Mouse (Mus musculus) neural tube, embryonic 15.5 days (tissue): ENCODE data around the gene Vdr. TPM values are rescaled to one million over a fixed set of nuclear protein-coding genes. Genes with fewer than 3 reads are reported as not detected.
"Not testable (repeated sequence)": the region's sequence is repeated elsewhere in the genome, so short reads cannot be mapped to it uniquely, and the experiment has no call there.

Source experiments
- ATAC-seq: fragments of 200-750 bp; cut with Nextera tagmentation; 2 replicates; pipeline ENCODE4 v1.8.0; 2017; ENCODE audit warnings: mild to moderate bottlenecking, moderate TSS enrichment, moderate library complexity; ENCODE audit not compliant: low FRiP score
- H3K27ac ChIP-seq: fragments of 300-500 bp; sonication (generic); replicated peaks from 2 replicates; pipeline ENCODE4 v1.5.1; 2015; ENCODE audit warnings: mild to moderate bottlenecking, inconsistent platforms
- H3K27me3 ChIP-seq: fragments of 300-500 bp; sonication (generic); replicated peaks from 2 replicates; pipeline ENCODE4 v1.6.1; 2015; ENCODE audit warnings: inconsistent platforms
- H3K36me3 ChIP-seq: fragments of 300-500 bp; sonication (generic); 2 replicates; pipeline ENCODE4 v1.6.1; 2015; ENCODE audit warnings: inconsistent platforms
- H3K4me1 ChIP-seq: fragments of 300-500 bp; sonication (generic); 2 replicates; pipeline ENCODE4 v1.6.1; 2015; ENCODE audit warnings: inconsistent platforms
- H3K4me2 ChIP-seq: fragments of 300-500 bp; sonication (generic); 2 replicates; pipeline ENCODE4 v1.6.1; 2015; ENCODE audit warnings: inconsistent platforms, mild to moderate bottlenecking, moderate library complexity
- H3K4me3 ChIP-seq: fragments of 300-500 bp; sonication (generic); replicated peaks from 2 replicates; pipeline ENCODE4 v1.5.1; 2015; ENCODE audit warnings: mild to moderate bottlenecking, inconsistent platforms
- H3K9ac ChIP-seq: fragments of 300-500 bp; sonication (generic); replicated peaks from 2 replicates; pipeline ENCODE4 v1.6.1; 2015; ENCODE audit warnings: mild to moderate bottlenecking, inconsistent platforms
- H3K9me3 ChIP-seq: fragments of 300-500 bp; sonication (generic); replicated peaks from 2 replicates; pipeline ENCODE4 v1.6.1; 2016; ENCODE audit warnings: inconsistent platforms
- WGBS: fragments of 180-500 bp; shearing (Covaris S2); methylation state at CpG from one replicate; pipeline ENCODE4 v1.1.7; 2015; ENCODE audit warnings: mixed read lengths; 5-methylcytosine and 5-hydroxymethylcytosine counted together
- polyA plus RNA-seq: library from polyadenylated mRNA; unstranded; fragments of >200 nt; fragmentation: Nextera tagmentation; extraction: Ambion mirVana; gene quantifications from 2 replicates; pipeline ENCODE4 v1.2.1, GENCODE M21; 2015

Vdr gene
- polyA plus RNA-seq, 1 experiment from 2014 or later: 0.17 TPM

- no peaks in the 10 kb centered on the region for H3K4me1 ChIP-seq
- 92% methylated on average over 8 of the region's 8 CpGs for WGBS
- no peaks in the 10 kb centered on the region for H3K36me3 ChIP-seq
- H3K4me2 ChIP-seq: no peak overlapping the region
- no peaks in the 10 kb centered on the region for H3K9me3 ChIP-seq
- H3K4me3 ChIP-seq: no peak overlapping the region
- ATAC-seq: no peak
- no peak overlapping the region for H3K9ac ChIP-seq
- H3K27me3 ChIP-seq: no peaks in the 10 kb centered on the region
- no peak overlapping the region for H3K27ac ChIP-seq
Measured at GRCm38 (mm10) chr15:97872161-97872560, 38.3 kb downstream of the Vdr start.

GRCm38 (mm10) chr15:97871055-97872030 lies 39.1 kb downstream of the Vdr start:
- no peak for ATAC-seq
- Histone ChIP-seq H3K9ac (no peak overlapping the region), H3K9me3 (no peaks in the 10 kb centered on the region), H3K4me3 (no peak overlapping the region), H3K4me2 (no peak overlapping the region), H3K27me3 (no peaks in the 10 kb centered on the region), H3K27ac (no peak overlapping the region), H3K36me3 (no peaks in the 10 kb centered on the region), H3K4me1 (no peaks in the 10 kb centered on the region)
- 86% methylated on average over 19 of the region's 19 CpGs for WGBS

GRCm38 (mm10) chr15:97870116-97870515 lies 40.3 kb downstream of the Vdr start:
- not testable (repeated sequence) for H3K27ac ChIP-seq, H3K4me3 ChIP-seq, H3K36me3 ChIP-seq, H3K4me1 ChIP-seq, H3K27me3 ChIP-seq, ATAC-seq, H3K9ac ChIP-seq, H3K9me3 ChIP-seq, H3K4me2 ChIP-seq
- 77% methylated on average over 4 of the region's 4 CpGs for WGBS

- H3K4me3 ChIP-seq: no peak overlapping the region
- H3K9ac ChIP-seq: no peak overlapping the region
- WGBS: 92% methylated on average over 6 of the region's 6 CpGs
- no peaks in the 10 kb centered on the region for H3K27me3 ChIP-seq
- no peaks in the 10 kb centered on the region for H3K4me1 ChIP-seq
- no peak overlapping the region for H3K27ac ChIP-seq
- no peaks in the 10 kb centered on the region for H3K9me3 ChIP-seq
- ATAC-seq: no peak
- H3K36me3 ChIP-seq: no peaks in the 10 kb centered on the region
- no peak overlapping the region for H3K4me2 ChIP-seq
Measured at GRCm38 (mm10) chr15:97868985-97869384, 41.4 kb downstream of the Vdr start.

DNA sequence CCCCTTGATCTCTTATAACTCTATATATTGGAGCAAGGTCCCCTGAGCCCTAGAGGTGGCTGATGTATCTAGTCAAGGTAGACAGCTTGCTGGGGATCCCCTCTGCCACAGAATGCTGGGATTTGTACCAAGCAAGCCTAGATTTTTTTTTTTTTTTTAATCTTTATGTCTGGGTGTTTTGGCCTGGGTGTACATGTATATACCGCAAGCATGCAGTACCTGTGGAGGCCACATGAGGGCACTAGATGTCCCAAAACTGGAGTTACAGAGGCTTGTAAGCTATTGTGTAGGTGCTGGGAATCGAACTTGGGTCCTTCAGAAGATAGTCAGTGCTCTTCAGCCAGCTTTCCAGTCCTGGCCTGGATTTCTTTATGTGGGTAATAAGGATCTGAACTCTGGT lies 44.4 kb downstream of the Vdr start:
- Histone ChIP-seq H3K4me3 (no peak overlapping the region), H3K4me2 (no peak overlapping the region), H3K36me3 (no peaks in the 10 kb centered on the region), H3K4me1 (no peaks in the 10 kb centered on the region), H3K27me3 (no peaks in the 10 kb centered on the region), H3K9me3 (no peaks in the 10 kb centered on the region), H3K9ac (no peak overlapping the region), H3K27ac (no peak overlapping the region)
- 93% methylated on average over 2 of the region's 2 CpGs for whole genome bisulfite sequencing
- no peak for ATAC-seq

DNA sequence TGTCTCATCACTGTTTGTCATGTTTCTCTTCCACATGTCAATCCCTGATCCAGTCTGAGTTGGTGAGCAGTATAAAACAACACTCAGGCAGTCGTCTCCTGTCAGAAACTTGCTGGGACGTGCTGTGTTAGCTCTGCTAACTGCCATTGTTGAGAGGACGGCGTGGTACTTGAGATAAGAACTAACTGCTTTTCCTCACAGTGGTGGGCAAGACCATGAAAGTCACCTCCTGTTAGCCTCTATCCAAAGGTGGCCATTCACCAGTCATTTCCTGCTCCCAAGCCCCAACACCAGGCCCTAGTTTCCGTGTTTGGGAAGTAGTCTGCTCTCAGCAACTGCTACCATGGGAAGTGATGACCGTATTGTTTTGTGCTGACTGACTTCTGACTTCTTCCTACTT lies 45.3 kb downstream of the Vdr start:
- H3K9me3 ChIP-seq: no peaks in the 10 kb centered on the region
- H3K4me1 ChIP-seq: no peaks in the 10 kb centered on the region
- no peak overlapping the region for H3K4me2 ChIP-seq
- ATAC-seq: no peak
- H3K27ac ChIP-seq: no peak overlapping the region
- 66% methylated on average over 6 of the region's 6 CpGs for WGBS
- no peak overlapping the region for H3K4me3 ChIP-seq
- H3K27me3 ChIP-seq: no peaks in the 10 kb centered on the region
- H3K36me3 ChIP-seq: no peaks in the 10 kb centered on the region
- no peak overlapping the region for H3K9ac ChIP-seq

DNA sequence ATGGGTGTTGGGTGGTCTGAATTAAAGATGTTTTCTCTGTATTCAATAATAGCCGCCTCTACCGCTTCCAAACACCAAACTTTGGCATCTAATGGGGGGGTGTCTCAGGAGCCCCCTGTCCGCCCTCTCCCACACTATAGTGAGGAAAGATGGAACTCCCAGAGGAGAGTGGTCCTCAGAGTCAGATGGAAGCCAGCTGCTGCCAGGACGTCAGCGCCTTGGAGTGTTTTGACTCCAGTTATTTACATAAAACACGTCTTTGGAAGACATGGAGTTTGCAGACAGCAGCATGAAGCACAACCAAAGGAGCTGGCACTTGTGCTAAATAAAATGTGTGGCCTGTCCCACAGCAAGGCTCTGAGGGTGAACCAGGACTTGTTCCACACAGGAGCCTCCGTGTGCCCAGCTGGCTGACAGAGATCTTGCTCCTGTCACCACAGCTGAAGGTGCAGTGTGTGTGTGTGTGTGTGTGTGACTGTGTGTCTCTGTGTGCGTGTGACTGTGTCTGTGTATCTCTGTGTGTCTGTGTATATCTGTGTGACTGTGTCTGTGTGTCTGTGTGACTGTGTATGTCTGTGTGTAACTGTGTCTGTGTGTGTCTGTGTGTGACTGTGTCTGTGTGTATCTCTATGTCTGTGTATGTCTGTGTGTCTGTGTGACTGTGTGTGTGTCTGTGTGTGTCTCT lies 45.9 kb downstream of the Vdr start:
- no peaks in the 10 kb centered on the region for H3K4me1 ChIP-seq
- no peak for ATAC-seq
- H3K36me3 ChIP-seq: no peaks in the 10 kb centered on the region
- WGBS: 82% methylated on average over 8 of the region's 8 CpGs
- H3K27me3 ChIP-seq: no peaks in the 10 kb centered on the region
- no peak overlapping the region for H3K9ac ChIP-seq
- no peak overlapping the region for H3K27ac ChIP-seq
- H3K4me2 ChIP-seq: no peak overlapping the region
- no peaks in the 10 kb centered on the region for H3K9me3 ChIP-seq
- H3K4me3 ChIP-seq: no peak overlapping the region

DNA sequence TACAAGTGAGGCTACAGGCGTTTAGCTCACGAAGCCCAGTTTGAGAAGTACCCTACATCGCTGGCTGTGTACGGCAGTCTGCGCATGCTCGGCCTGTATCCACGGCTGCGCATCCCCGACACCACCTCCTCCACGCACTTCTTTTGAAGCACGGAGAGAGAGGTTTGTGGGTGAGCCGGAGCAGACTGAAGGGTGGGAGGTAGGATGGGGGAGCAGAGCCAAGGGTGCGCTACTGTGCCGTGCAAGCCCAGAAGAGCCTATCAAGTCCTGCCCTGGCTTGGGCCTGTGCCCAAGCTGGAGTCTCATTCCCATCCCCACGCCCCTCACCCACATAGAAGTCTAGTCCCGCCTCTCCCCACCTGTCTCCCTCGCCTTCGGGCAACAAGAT lies 46.9 kb downstream of the Vdr start:
- no peak overlapping the region for H3K4me2 ChIP-seq
- 87% methylated on average over 18 of the region's 18 CpGs for WGBS
- H3K9me3 ChIP-seq: no peaks in the 10 kb centered on the region
- H3K36me3 ChIP-seq: no peaks in the 10 kb centered on the region
- H3K27ac ChIP-seq: no peak overlapping the region
- ATAC-seq: no peak
- H3K27me3 ChIP-seq: no peaks in the 10 kb centered on the region
- no peak overlapping the region for H3K4me3 ChIP-seq
- H3K4me1 ChIP-seq: no peaks in the 10 kb centered on the region
- H3K9ac ChIP-seq: no peak overlapping the region

DNA sequence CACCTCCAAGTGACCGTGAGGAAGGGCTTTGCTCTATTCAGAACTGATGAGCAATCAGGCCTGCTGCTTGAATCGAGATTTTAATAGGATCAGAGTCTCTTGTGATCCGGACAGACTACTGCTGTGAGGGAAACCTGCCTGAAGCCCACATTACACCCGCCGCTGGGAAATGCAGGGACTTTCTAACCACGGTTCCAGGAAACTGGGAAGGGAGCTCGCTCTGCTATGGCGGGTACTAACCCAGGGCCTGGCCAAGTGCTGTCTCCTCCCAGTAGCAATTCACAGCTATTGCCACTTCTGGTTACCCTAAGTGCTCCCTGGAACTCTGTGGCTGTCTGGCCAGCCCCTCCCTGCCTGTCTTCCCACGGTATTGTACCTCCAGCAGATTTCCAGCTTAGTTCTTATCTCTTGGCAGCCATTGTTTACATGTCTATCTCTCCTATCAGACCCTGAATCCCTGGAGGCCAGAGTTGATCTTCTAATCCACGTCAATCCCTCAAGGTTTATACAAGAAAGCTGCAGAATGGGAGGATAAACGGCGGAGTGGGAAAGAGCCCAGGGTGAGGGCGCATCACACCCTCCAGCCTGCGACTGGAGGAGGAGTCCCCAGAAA lies 47.4 kb downstream of the Vdr start:
- H3K9ac ChIP-seq: no peak overlapping the region
- no peaks in the 10 kb centered on the region for H3K4me1 ChIP-seq
- WGBS: 57% methylated on average over 14 of the region's 14 CpGs
- no peak overlapping the region for H3K4me3 ChIP-seq
- H3K9me3 ChIP-seq: no peaks in the 10 kb centered on the region
- no peak overlapping the region for H3K27ac ChIP-seq
- no peak overlapping the region for H3K4me2 ChIP-seq
- no peaks in the 10 kb centered on the region for H3K36me3 ChIP-seq
- ATAC-seq: no peak
- H3K27me3 ChIP-seq: no peaks in the 10 kb centered on the region

- Histone ChIP-seq H3K27me3 (no peaks in the 10 kb centered on the region), H3K4me2 (no peak overlapping the region), H3K36me3 (no peaks in the 10 kb centered on the region), H3K4me3 (no peak overlapping the region), H3K9me3 (no peaks in the 10 kb centered on the region), H3K4me1 (no peaks in the 10 kb centered on the region), H3K9ac (no peak overlapping the region), H3K27ac (no peak overlapping the region)
- ATAC-seq: no peak
- 85% methylated on average over 3 of the region's 3 CpGs for WGBS
Measured at GRCm38 (mm10) chr15:97860353-97860752, 50.1 kb downstream of the Vdr start.

- no peaks in the 10 kb centered on the region for H3K27me3 ChIP-seq
- H3K4me2 ChIP-seq: no peak overlapping the region
- H3K36me3 ChIP-seq: no peaks in the 10 kb centered on the region
- no peak for ATAC-seq
- no peak overlapping the region for H3K27ac ChIP-seq
- WGBS: 84% methylated on average over 4 of the region's 4 CpGs
- H3K9ac ChIP-seq: no peak overlapping the region
- H3K4me3 ChIP-seq: no peak overlapping the region
- H3K4me1 ChIP-seq: no peaks in the 10 kb centered on the region
- H3K9me3 ChIP-seq: no peaks in the 10 kb centered on the region
Measured at GRCm38 (mm10) chr15:97858431-97858830, 52.0 kb downstream of the Vdr start.

DNA sequence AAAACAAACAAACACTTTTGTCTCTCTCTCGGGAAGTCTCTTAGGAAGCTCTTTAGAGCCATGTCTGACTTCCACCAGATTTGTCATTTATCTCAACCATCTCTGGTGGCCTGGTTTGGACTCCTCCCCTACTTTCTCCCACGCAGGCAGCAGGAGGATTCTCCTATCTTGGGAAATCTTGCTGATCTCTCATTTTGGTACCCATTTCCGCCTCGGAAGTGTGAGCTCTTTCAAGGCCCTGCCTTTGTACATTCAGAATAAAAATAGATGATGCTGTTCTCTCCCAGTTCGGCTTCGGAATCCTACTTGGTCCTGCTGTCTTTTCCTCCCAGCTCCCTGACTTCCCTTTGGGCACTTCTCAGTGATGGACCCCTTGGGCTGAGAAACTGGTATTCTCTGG lies 55.9 kb downstream of the Vdr start:
- no peaks in the 10 kb centered on the region for H3K36me3 ChIP-seq
- H3K27me3 ChIP-seq: no peaks in the 10 kb centered on the region
- no peak for ATAC-seq
- no peak overlapping the region for H3K27ac ChIP-seq
- no peaks in the 10 kb centered on the region for H3K4me1 ChIP-seq
- H3K4me2 ChIP-seq: no peak overlapping the region
- no peaks in the 10 kb centered on the region for H3K9me3 ChIP-seq
- H3K9ac ChIP-seq: no peak overlapping the region
- no peak overlapping the region for H3K4me3 ChIP-seq
- 71% methylated on average over 6 of the region's 6 CpGs for WGBS
